Mouse (Mus musculus) stomach, postnatal 0 days (tissue): ENCODE results near the gene Actrt2. TPM values are rescaled to one million over a fixed set of nuclear protein-coding genes. Genes with fewer than 3 reads are reported as not detected.

Experiments used
- ATAC-seq: fragments of 200-750 bp; cut with Nextera tagmentation; 2 replicates; pipeline ENCODE4 v1.8.0; 2017; ENCODE audit not compliant: low FRiP score, low TSS enrichment
- DNase-seq: peaks from one replicate; pipeline ENCODE4 v3.0.0-alpha.2; 2016; ENCODE audit warnings: low spot score
- H3K27ac ChIP-seq: fragments of 300-500 bp; sonication (generic); replicated peaks from 2 replicates; pipeline ENCODE4 v1.5.1; 2014; ENCODE audit warnings: mild to moderate bottlenecking, control low read depth
- H3K27me3 ChIP-seq: fragments of 300-500 bp; sonication (generic); 2 replicates; pipeline ENCODE4 v1.6.1; 2014; ENCODE audit warnings: low read length; ENCODE audit not compliant: control insufficient read depth, insufficient read depth
- H3K36me3 ChIP-seq: fragments of 300-500 bp; sonication (generic); 2 replicates; pipeline ENCODE4 v1.6.1; 2014; ENCODE audit warnings: low read length, mixed read lengths; ENCODE audit not compliant: control insufficient read depth, insufficient read depth
- H3K4me1 ChIP-seq: fragments of 300-500 bp; sonication (generic); replicated peaks from 2 replicates; pipeline ENCODE4 v1.6.1; 2014; ENCODE audit warnings: antibody characterized with exemption; ENCODE audit not compliant: control insufficient read depth, insufficient read depth
- H3K4me2 ChIP-seq: fragments of 300-500 bp; sonication (generic); replicated peaks from 2 replicates; pipeline ENCODE4 v1.6.1; 2014; ENCODE audit warnings: low read depth, mild to moderate bottlenecking, control low read depth, moderate library complexity
- H3K4me3 ChIP-seq: fragments of 300-500 bp; sonication (generic); 2 replicates; pipeline ENCODE4 v1.5.1; 2014; ENCODE audit warnings: low read depth, low read length, control low read depth
- H3K9ac ChIP-seq: fragments of 300-500 bp; sonication (generic); 2 replicates; pipeline ENCODE4 v1.6.1; 2014; ENCODE audit warnings: mild to moderate bottlenecking, low read length, control low read depth, mixed read lengths
- H3K9me3 ChIP-seq: fragments of 300-500 bp; sonication (generic); 2 replicates; pipeline ENCODE4 v1.6.1; 2016; ENCODE audit warnings: low read length; ENCODE audit not compliant: control insufficient read depth
- CTCF ChIP-seq: IDR thresholded peaks from 2 replicates; pipeline ENCODE4 v1.5.1; 2016; ENCODE audit warnings: antibody characterized with exemption, low read depth, mild to moderate bottlenecking, moderate library complexity
- EP300 ChIP-seq: optimal IDR thresholded peaks from 2 replicates; pipeline ENCODE3; 2016; ENCODE audit warnings: antibody characterized with exemption
- WGBS: fragments of 180-500 bp; shearing (Covaris S2); extraction: QIAGEN DNeasy Blood & Tissue Kit; methylation state at CpG from one replicate; pipeline ENCODE4 v1.1.7; 2014; 5-methylcytosine and 5-hydroxymethylcytosine counted together
- polyA plus RNA-seq: library from polyadenylated mRNA; unstranded; fragments of >200 nt; fragmentation: Nextera tagmentation; extraction: Ambion mirVana; gene quantifications from 2 replicates; pipeline ENCODE4 v1.2.1, GENCODE M21; 2015

Gene Actrt2
- not detected in 2 replicates for polyA plus RNA-seq

DNA sequence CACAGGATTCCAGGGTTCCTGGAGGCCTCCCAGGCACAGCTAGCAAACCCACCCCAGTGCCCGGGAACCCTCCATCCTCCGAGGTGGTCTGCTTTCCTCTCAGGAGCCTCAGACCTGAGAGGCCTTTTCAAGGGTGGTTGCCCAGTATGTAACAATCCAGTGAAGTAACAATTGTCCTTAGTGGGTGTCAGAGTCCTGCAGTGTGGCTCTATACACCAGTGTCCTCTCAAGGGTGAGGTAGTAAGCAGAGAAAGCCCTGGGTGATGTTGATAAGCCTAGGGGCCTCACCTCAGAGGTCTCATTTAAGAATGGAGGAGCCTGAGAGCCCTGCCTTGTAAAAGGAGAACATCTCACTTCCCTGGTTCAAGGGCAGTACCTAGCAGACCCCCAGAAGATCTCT lies at the start of gene Actrt2:
TSS of gene Actrt2 (minus strand) at position 101 of the 400 bp plus-strand sequence.
- WGBS, result 78% methylated on average over 2 of the region's 2 CpGs
- ATAC-seq (no peak), DNase-seq (no peak)
- Histone ChIP-seq H3K4me1 (no peaks in the 10 kb centered on the region), H3K9ac (no peak within 1 kb of the TSS), H3K36me3 (no peaks in the 10 kb centered on the region), H3K4me3 (no peak within 1 kb of the TSS), H3K27me3 (no peaks in the 10 kb centered on the region), H3K4me2 (no peak within 1 kb of the TSS), H3K9me3 (no peaks in the 10 kb centered on the region), H3K27ac (no peak within 1 kb of the TSS)
- no peak for TF ChIP-seq CTCF
- no peak for TF ChIP-seq EP300

DNA sequence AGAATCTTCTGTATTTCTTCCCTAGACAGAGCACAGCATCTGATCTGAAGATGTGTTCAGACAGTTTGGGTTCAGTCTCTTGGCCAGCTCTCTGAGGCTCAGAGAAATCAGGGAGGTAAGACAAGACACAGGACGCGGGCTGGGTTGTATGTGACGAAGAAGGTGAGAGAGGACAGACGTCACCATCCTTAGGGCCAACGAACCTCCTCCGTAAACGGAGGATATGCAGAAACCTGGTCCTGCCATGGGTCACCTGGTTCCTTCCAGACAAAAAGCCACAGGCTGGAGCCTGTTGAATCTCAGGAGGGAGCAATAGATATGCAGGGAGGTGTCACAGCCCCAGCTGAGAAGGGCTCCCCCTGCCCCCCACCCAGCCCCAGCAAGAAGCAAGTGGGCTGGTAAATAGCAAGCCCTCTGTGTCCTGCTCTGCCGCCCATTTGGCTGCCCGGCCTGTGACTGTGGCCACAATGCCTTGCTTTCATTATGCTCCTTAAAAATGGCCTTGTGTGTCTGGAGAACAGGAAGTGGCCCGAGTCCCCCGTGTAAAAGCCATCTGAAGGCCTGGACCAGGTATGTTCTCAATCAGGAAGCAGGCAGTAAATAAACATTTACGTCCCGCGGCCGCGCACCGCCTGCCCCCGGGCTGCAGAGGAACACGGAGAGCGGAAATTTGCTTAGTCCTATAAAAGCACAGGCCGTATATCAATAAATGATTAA lies 41.9 kb upstream of the Actrt2 start:
- Histone ChIP-seq H3K4me3 (no peak overlapping the region), H3K27ac (no peak overlapping the region), H3K9ac (no peak overlapping the region), H3K36me3 (no peaks in the 10 kb centered on the region), H3K4me1 (no peaks in the 10 kb centered on the region), H3K27me3 (no peaks in the 10 kb centered on the region), H3K4me2 (peak overlapping the region; percentile 23; the same call in 1 of the 2 replicates), H3K9me3 (no peaks in the 10 kb centered on the region)
- TF ChIP-seq CTCF (no peak), EP300 (no peak)
- 48% methylated on average over 21 of the region's 21 CpGs for WGBS
- DNase-seq, result peak; percentile 61
- peak; percentile 43 for ATAC-seq

DNA sequence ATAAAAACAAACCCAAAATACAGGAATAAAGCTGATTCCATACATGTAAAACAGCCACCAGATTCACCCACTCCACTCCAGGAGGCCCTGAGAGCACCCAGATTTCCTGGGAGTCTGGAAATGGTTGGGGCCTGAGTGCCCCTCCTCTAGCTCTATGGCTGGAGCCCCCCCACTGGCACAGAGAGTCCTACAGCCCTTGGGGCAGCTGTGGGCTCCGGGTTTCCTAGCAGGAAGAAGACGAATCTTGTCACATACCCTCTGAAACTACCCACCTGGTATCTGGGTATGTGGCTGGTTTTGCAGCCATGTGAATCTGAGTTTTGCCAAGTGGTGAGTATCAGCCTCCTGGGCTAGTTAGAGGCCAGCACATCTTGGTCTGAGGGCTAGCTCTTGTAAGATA lies 41.1 kb upstream of the Actrt2 start:
- DNase-seq (no peak), ATAC-seq (no peak)
- Histone ChIP-seq H3K27me3 (no peaks in the 10 kb centered on the region), H3K9ac (no peak overlapping the region), H3K4me1 (no peaks in the 10 kb centered on the region), H3K27ac (no peak overlapping the region), H3K4me2 (no peak overlapping the region), H3K4me3 (no peak overlapping the region), H3K36me3 (no peaks in the 10 kb centered on the region), H3K9me3 (no peaks in the 10 kb centered on the region)
- TF ChIP-seq CTCF (no peak), EP300 (no peak)
- 50% methylated on average over 2 of the region's 2 CpGs for WGBS

DNA sequence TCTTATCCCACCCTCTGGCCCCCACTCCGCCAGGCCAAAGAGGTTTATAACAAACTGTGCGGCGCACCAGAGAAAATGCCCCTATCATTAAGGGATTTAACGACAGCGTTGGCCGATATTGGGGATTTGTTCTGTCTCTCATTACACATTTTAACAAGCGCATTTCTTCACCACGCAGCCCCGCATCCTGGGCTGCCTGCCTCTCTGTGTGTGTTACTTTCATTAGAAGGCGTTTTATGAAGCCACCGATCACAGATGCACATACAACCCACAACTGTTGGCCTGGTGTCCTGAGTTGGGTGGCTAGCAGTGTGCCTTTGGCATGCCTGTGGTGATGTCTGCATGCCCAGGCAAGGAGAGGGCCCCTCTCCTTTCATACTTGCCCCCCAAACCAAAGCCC lies 40.6 kb upstream of the Actrt2 start:
- Histone ChIP-seq H3K9ac (no peak overlapping the region), H3K36me3 (no peaks in the 10 kb centered on the region), H3K4me3 (no peak overlapping the region), H3K9me3 (no peaks in the 10 kb centered on the region), H3K4me2 (no peak overlapping the region), H3K27me3 (no peaks in the 10 kb centered on the region), H3K27ac (no peak overlapping the region), H3K4me1 (no peaks in the 10 kb centered on the region)
- DNase-seq (no peak), ATAC-seq (no peak)
- WGBS, result 87% methylated on average over 11 of the region's 11 CpGs
- TF ChIP-seq CTCF, result no peak
- no peak for TF ChIP-seq EP300

DNA sequence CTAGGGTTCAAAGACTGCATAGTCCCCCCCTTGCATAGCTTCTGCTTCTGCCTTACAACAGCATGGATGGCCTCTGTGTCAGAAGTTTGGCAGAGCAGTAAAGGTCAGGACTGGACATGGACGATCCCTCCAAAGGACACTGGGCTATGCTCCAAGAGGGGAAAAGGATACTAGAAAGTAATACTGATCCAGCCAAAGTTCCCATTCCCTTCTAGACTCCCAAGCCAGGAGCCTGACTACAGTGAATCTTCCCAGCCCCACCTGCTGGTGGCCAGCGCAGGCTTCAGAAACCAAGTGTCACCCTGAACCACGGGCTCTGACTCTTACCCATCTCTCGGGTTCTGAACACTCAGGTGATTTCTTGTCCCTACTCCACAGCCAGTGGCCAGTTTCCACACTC lies 39.9 kb upstream of the Actrt2 start:
- H3K4me3 ChIP-seq, result no peak overlapping the region
- H3K27me3 ChIP-seq, result no peaks in the 10 kb centered on the region
- 70% methylated on average over 4 of the region's 4 CpGs for WGBS
- H3K27ac ChIP-seq, result no peak overlapping the region
- no peaks in the 10 kb centered on the region for H3K36me3 ChIP-seq
- TF ChIP-seq EP300 (no peak), CTCF (no peak)
- H3K4me1 ChIP-seq, result no peaks in the 10 kb centered on the region
- no peaks in the 10 kb centered on the region for H3K9me3 ChIP-seq
- H3K4me2 ChIP-seq, result no peak overlapping the region
- DNase-seq, result no peak
- H3K9ac ChIP-seq, result no peak overlapping the region
- ATAC-seq, result no peak

DNA sequence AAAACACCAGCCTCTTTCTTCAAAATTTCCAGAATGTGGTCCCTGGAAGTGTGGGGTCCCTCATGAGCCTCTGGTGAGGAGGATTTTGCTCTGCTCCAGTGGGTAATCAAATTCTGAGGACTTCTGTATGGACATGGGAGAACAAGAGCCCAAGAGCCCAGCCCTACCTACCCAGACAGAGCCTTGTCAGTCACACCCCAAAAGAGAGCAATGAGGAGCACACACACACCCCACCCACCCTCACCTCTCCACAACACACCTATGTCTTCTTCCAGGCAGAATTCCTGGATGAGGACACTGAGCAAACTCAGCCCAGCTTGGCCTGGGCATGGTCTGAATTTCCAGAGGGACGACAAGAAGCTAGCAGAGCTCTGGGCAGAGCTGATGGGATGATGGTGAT lies 38.8 kb upstream of the Actrt2 start:
- ATAC-seq, result no peak
- Histone ChIP-seq H3K27ac (no peak overlapping the region), H3K9me3 (no peaks in the 10 kb centered on the region), H3K36me3 (no peaks in the 10 kb centered on the region), H3K4me1 (no peaks in the 10 kb centered on the region), H3K9ac (no peak overlapping the region), H3K4me2 (no peak overlapping the region), H3K4me3 (no peak overlapping the region), H3K27me3 (no peaks in the 10 kb centered on the region)
- no peak for DNase-seq
- WGBS, result 55% methylated on average over 1 of the region's 1 CpGs
- TF ChIP-seq CTCF (no peak), EP300 (no peak)
